8 mouse cellular contexts compared by ENCODE assay signal in genomic region chr2:164402906-164403305, GRCm38 (mm10). TPM values are rescaled to one million over a fixed set of nuclear protein-coding genes. Genes with fewer than 3 reads are reported as not detected.
DNase-seq lines count a peak whose midpoint lies in the region; ATAC-seq lines count a peak whose summit lies in the region.

Rbpjl (plus strand) TSS chr2:164403141.

- H3K4me2 ChIP-seq in hindbrain, embryonic 12.5 days (replicated peaks): peak within 1 kb of the TSS; percentile 59

- peaks cover 5% of the 10 kb centered on the region; the same call in 1 of the 2 replicates for H3K9me3 ChIP-seq in hindbrain, embryonic 12.5 days (replicated peaks)

- ATAC-seq in hindbrain, embryonic 12.5 days (ENCODE audit: low FRiP score): no peak

- no peak within 1 kb of the TSS for H3K9ac ChIP-seq in hindbrain, embryonic 12.5 days

- peak; percentile 75 for DNase-seq in Muller cell, postnatal 12 days (ENCODE audit: inconsistent ontology term)
- peak; percentile 24 for DNase-seq in cerebellum, adult 11-12 months
- DNase-seq in forelimb bud, embryonic 11.5 days (ENCODE audit: low read depth, low spot score): peak; percentile 86
- peak; percentile 75 to 76 for DNase-seq in layer of hippocampus, postnatal 10 days (ENCODE audit: low spot score in 2 of 2)
- peak; percentile 87 for DNase-seq in lung, postnatal 10 days
- DNase-seq in right cerebral cortex, postnatal 10 days (ENCODE audit: low spot score in 2 of 2): peak; percentile 69 to 81
- DNase-seq in urinary bladder, postnatal 10 days (ENCODE audit: low spot score): peak; percentile 34

- H3K27me3 ChIP-seq in hindbrain, embryonic 12.5 days: peaks cover 92% of the 10 kb centered on the region

- 5% methylated on average over 17 of the region's 17 CpGs for WGBS in hindbrain, embryonic 12.5 days

- H3K27ac ChIP-seq in hindbrain, embryonic 12.5 days: no peak within 1 kb of the TSS

- peak within 1 kb of the TSS; percentile 4 for H3K4me3 ChIP-seq in hindbrain, embryonic 12.5 days

- H3K4me1 ChIP-seq in hindbrain, embryonic 12.5 days: peaks cover 19% of the 10 kb centered on the region

- H3K36me3 ChIP-seq in hindbrain, embryonic 12.5 days: no peaks in the 10 kb centered on the region

RNA-seq across cellular contexts. Expression of gene Rbpjl, which starts in this region (rescaled TPM):
- polyA plus RNA-seq in hindbrain, embryonic 12.5 days (2016; fragmentation: Nextera tagmentation; extraction: Ambion mirVana): 0.33 and 0.37 TPM in 2 replicates
- under 1 TPM; 0.38 to 0.48 TPM for total RNA-seq in layer of hippocampus, postnatal 10 days (2021)

Comparison
In these comparisons a context has a peak if more than half of its experiments do, and no peak if none do; other contexts are left out.
1. Peak in DNase-seq in layer of hippocampus, postnatal 10 days; RNA of the gene not detected or under 1 TPM.
2. DNase-seq: peak in every context shown above with its lines; median percentile 87 in lung, postnatal 10 days; 86 in forelimb bud, embryonic 11.5 days; 76 in layer of hippocampus, postnatal 10 days; 75 in Muller cell, postnatal 12 days; 75 in right cerebral cortex, postnatal 10 days; 34 in urinary bladder, postnatal 10 days; 24 in cerebellum, adult 11-12 months.